1 mouse cellular context compared by ENCODE assay signal in the genomic region with DNA sequence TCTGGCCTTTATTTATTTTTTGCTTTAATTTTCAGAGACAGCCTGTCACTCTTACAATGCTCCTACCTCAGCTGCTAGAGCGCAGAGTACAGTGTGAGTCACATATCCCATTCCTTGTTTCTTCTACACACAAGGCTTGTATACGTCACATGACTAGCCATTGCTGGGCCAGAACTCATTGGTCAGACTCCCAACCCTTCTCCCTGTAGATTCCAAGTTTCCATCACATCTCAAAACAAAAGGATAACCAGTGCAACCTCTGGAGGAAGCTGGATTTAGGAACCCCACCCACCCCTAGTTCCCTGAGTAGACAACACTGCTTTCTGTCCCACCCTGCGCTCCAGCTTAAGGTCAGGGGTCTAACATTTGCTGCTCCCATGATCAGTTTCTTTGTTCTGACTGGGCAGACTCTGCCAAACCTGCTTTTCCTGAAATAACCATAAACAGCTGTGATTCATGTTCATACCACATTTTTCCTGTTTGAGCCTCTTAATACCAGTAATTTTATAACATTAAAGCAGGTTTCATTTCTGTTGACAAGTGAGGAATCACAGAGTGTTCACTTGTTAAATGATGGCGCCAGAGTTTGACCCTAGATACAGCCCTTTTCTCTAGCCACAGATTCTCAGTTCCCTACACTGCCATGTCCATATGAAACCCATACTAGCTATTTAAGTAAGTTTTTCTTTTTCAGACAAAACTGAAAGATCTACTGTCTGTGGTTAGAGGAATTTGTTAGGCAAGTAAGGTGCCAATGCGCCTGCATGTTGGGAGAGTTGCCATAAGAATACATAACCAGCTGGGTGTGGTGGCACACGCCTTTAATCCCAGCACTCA.
TF ChIP-seq lines count a peak whose summit lies in the region.

No protein-coding gene starts in this region.

TF ChIP-seq in CH12.LX, 34 proteins besides CTCF, POLR2A, EP300 and RAD21 (continued from another document):
- TF ChIP-seq ETS1 (conservative IDR thresholded peaks at IDR 0.05; ENCODE audit: low read depth, low read length), result peak; percentile 46; the same call in 1 of the 2 replicates
- TF ChIP-seq MAFK (IDR thresholded peaks at IDR 0.05; ENCODE audit: insufficient replicate concordance, low read length), result peak; percentile 62; the same call in 1 of the 2 replicates
- TF ChIP-seq MXI1 (IDR thresholded peaks at IDR 0.05; ENCODE audit: low read depth, low read length), result peak; percentile 66; the same call in 1 of the 2 replicates
- no peak for TF ChIP-seq NRF1 (IDR thresholded peaks at IDR 0.05; ENCODE audit: low read depth, low read length)
- peak; percentile 91 for TF ChIP-seq IRF4 (IDR thresholded peaks at IDR 0.05; ENCODE audit: low read depth, low read length)
- 0 out of 2 replicates have a peak, but pooled peaks have one; percentile 75 for TF ChIP-seq MEF2A (IDR thresholded peaks at IDR 0.05; ENCODE audit: borderline replicate concordance, low read depth, low read length)
TF ChIP-seq in CH12.LX: peak in this region for 9.
